8 mouse cellular contexts compared by ENCODE assay signal in genomic region chr5:143470421-143471164, GRCm38 (mm10). TPM values are rescaled to one million over a fixed set of nuclear protein-coding genes. Genes with fewer than 3 reads are reported as not detected.
DNase-seq lines count a peak whose midpoint lies in the region; ATAC-seq and TF ChIP-seq lines count a peak whose summit lies in the region.

No protein-coding gene starts in this region.

- no peaks in the 10 kb centered on the region for H3K27me3 ChIP-seq in hindbrain, embryonic 13.5 days
- no peaks in the 10 kb centered on the region for H3K27me3 ChIP-seq in hindbrain, embryonic 11.5 days (ENCODE audit: control insufficient read depth, insufficient read depth, low read length)
- no peaks in the 10 kb centered on the region for H3K27me3 ChIP-seq in heart, adult 2 months (ENCODE audit: control insufficient read depth, insufficient read depth, low read length)
- H3K27me3 ChIP-seq in neural tube, embryonic 15.5 days (replicated peaks), result no peaks in the 10 kb centered on the region

- intact Hi-C loops in heart, adult 2 months (cut with DNase I), result no loop called here

- TF ChIP-seq POLR2A in heart, adult 2 months (IDR thresholded peaks at IDR 0.05; ENCODE audit: insufficient read depth, low read depth, low read length), result no peak

- peak overlapping the region; percentile 58 for H3K27ac ChIP-seq in hindbrain, embryonic 13.5 days
- no peak overlapping the region for H3K27ac ChIP-seq in hindbrain, embryonic 11.5 days (ENCODE audit: low read depth, low read length)
- H3K27ac ChIP-seq in heart, adult 2 months, result peak overlapping the region; percentile 33
- no peak overlapping the region for H3K27ac ChIP-seq in neural tube, embryonic 15.5 days (replicated peaks)

- no peak for DNase-seq in hindbrain, embryonic 11.5 days (ENCODE audit: low spot score)
- DNase-seq in 416B (ENCODE audit: low read depth), result peak; percentile 97
- DNase-seq in c-Kit-positive CD71-negative TER-119-negative erythroid progenitor cells, embryonic 14.5 days (ENCODE audit: low read depth), result peak; percentile 70
- peak in 1 of 2 experiments; percentile 69 for DNase-seq in heart, adult 2 months
- DNase-seq in kidney, postnatal 36 days, result peak; percentile 20 to 38

- H3K36me3 ChIP-seq in hindbrain, embryonic 13.5 days, result peaks cover 81% of the 10 kb centered on the region
- peaks cover 5% of the 10 kb centered on the region; the same call in 1 of the 2 replicates for H3K36me3 ChIP-seq in hindbrain, embryonic 11.5 days (ENCODE audit: control insufficient read depth, insufficient read depth, low read length)
- H3K36me3 ChIP-seq in heart, adult 2 months (ENCODE audit: control insufficient read depth, insufficient read depth, low read length), result no peaks in the 10 kb centered on the region
- peaks cover 69% of the 10 kb centered on the region for H3K36me3 ChIP-seq in neural tube, embryonic 15.5 days

- H3K79me2 ChIP-seq in heart, adult 2 months (replicated peaks; ENCODE audit: control insufficient read depth, insufficient read depth, low read length), result no peaks in the 10 kb centered on the region

- no peak overlapping the region for H3K9ac ChIP-seq in hindbrain, embryonic 13.5 days
- H3K9ac ChIP-seq in hindbrain, embryonic 11.5 days (ENCODE audit: low read depth, low read length), result no peak overlapping the region
- H3K9ac ChIP-seq in heart, adult 2 months (ENCODE audit: low read depth, low read length), result no peak overlapping the region
- H3K9ac ChIP-seq in neural tube, embryonic 15.5 days (replicated peaks), result no peak overlapping the region

- no peak for ATAC-seq in hindbrain, embryonic 13.5 days (ENCODE audit: low FRiP score)
- ATAC-seq in hindbrain, embryonic 11.5 days (ENCODE audit: low FRiP score), result no peak
- ATAC-seq in megakaryocyte progenitor cell, adult 5-6 weeks (replicated peaks; ENCODE audit: poor library complexity), result peak; percentile 74
- no peak for ATAC-seq in neural tube, embryonic 15.5 days (ENCODE audit: low FRiP score)

- WGBS in hindbrain, embryonic 13.5 days, result 77% methylated on average over 15 of the region's 15 CpGs
- WGBS in hindbrain, embryonic 11.5 days, result 84% methylated on average over 15 of the region's 15 CpGs
- WGBS in heart, adult 2 months, result 23% methylated on average over 15 of the region's 15 CpGs
- WGBS in neural tube, embryonic 15.5 days, result 64% methylated on average over 15 of the region's 15 CpGs

- H3K4me1 ChIP-seq in hindbrain, embryonic 13.5 days (replicated peaks), result peaks cover 10% of the 10 kb centered on the region
- no peaks in the 10 kb centered on the region; the same call in 1 of the 2 replicates for H3K4me1 ChIP-seq in hindbrain, embryonic 11.5 days (replicated peaks; ENCODE audit: control insufficient read depth, insufficient read depth, low read length)
- peaks cover 1% of the 10 kb centered on the region; the same call in 1 of the 2 replicates for H3K4me1 ChIP-seq in heart, adult 2 months (ENCODE audit: control insufficient read depth, insufficient read depth, low read length)
- peaks cover 9% of the 10 kb centered on the region for H3K4me1 ChIP-seq in neural tube, embryonic 15.5 days

- H3K4me3 ChIP-seq in hindbrain, embryonic 13.5 days, result no peak overlapping the region
- H3K4me3 ChIP-seq in hindbrain, embryonic 11.5 days (ENCODE audit: low read depth, low read length), result no peak overlapping the region
- H3K4me3 ChIP-seq in heart, adult 2 months, result no peak overlapping the region
- no peak overlapping the region for H3K4me3 ChIP-seq in neural tube, embryonic 15.5 days (replicated peaks)

- no peak for TF ChIP-seq EP300 in heart, adult 2 months (IDR thresholded peaks at IDR 0.05; ENCODE audit: insufficient read depth, low read depth, low read length)

- no peak overlapping the region for H3K4me2 ChIP-seq in hindbrain, embryonic 13.5 days
- no peak overlapping the region for H3K4me2 ChIP-seq in hindbrain, embryonic 11.5 days (replicated peaks; ENCODE audit: low read depth, low read length)
- H3K4me2 ChIP-seq in neural tube, embryonic 15.5 days, result no peak overlapping the region

- TF ChIP-seq CTCF in heart, adult 2 months (IDR thresholded peaks at IDR 0.05), result no peak

- no peaks in the 10 kb centered on the region for H3K9me3 ChIP-seq in hindbrain, embryonic 13.5 days
- no peaks in the 10 kb centered on the region for H3K9me3 ChIP-seq in hindbrain, embryonic 11.5 days (ENCODE audit: control insufficient read depth, low read length)
- H3K9me3 ChIP-seq in neural tube, embryonic 15.5 days (replicated peaks), result no peaks in the 10 kb centered on the region

RNA-seq across cellular contexts. Expression of gene Daglb, which starts 6.2 kb away (rescaled TPM):
- 18.2 and 18.3 TPM in 2 replicates for polyA plus RNA-seq in hindbrain, embryonic 13.5 days (2015; fragmentation: Nextera tagmentation; extraction: Ambion mirVana)
- 10.2 and 12.2 TPM in 2 replicates for polyA plus RNA-seq in hindbrain, embryonic 11.5 days (2014; fragmentation: Nextera tagmentation; extraction: Ambion mirVana)
- total RNA-seq in heart, adult 2 months (2021), result 1 to 10 TPM; 7.6 to 8.2 TPM
- 9.7 and 12.2 TPM in 2 replicates for polyA plus RNA-seq in heart, adult 2 months (2012; rRNA removed)
- 13.4 and 15.3 TPM in 2 replicates for total RNA-seq in megakaryocyte progenitor cell, adult 5-6 weeks (2015)
- total RNA-seq in megakaryocyte progenitor cell, adult 5-6 weeks (2017), result 22.7 and 25.9 TPM in 2 replicates
- polyA plus RNA-seq in neural tube, embryonic 15.5 days (2015; fragmentation: Nextera tagmentation; extraction: Ambion mirVana), result 20.4 and 21.9 TPM in 2 replicates

RNA-seq across cellular contexts. Expression of gene Rac1, which starts 57.2 kb away (rescaled TPM):
- polyA plus RNA-seq in hindbrain, embryonic 13.5 days (2015; fragmentation: Nextera tagmentation; extraction: Ambion mirVana), result 390 and 391 TPM in 2 replicates
- polyA plus RNA-seq in hindbrain, embryonic 11.5 days (2014; fragmentation: Nextera tagmentation; extraction: Ambion mirVana), result 471 and 512 TPM in 2 replicates
- 100 to 1,000 TPM; 219 to 231 TPM for total RNA-seq in heart, adult 2 months (2021)
- polyA plus RNA-seq in heart, adult 2 months (2012; rRNA removed), result 204 and 351 TPM in 2 replicates
- 654 and 681 TPM in 2 replicates for total RNA-seq in megakaryocyte progenitor cell, adult 5-6 weeks (2015)
- 85.9 and 114 TPM in 2 replicates for total RNA-seq in megakaryocyte progenitor cell, adult 5-6 weeks (2017)
- polyA plus RNA-seq in neural tube, embryonic 15.5 days (2015; fragmentation: Nextera tagmentation; extraction: Ambion mirVana), result 385 and 423 TPM in 2 replicates

Comparison
In these comparisons a context has a peak if more than half of its experiments do, and no peak if none do; other contexts are left out.
1. H3K27ac ChIP-seq: peak in hindbrain, embryonic 13.5 days (single experiment) and heart, adult 2 months (single experiment); none in hindbrain, embryonic 11.5 days (single experiment) and neural tube, embryonic 15.5 days (single experiment).